Comparison of ENCODE assay signal across 17 mouse cellular contexts in genomic region chr9:71694223-71694622, GRCm38 (mm10).
DNase-seq lines count a peak whose midpoint lies in the region; ATAC-seq and TF ChIP-seq lines count a peak whose summit lies in the region.
"Had no signal": no experiment of that assay in that cellular context is flagged by ENCODE, and none has a peak within 500 bp of the region (broad histone marks: within the 10 kb centered on the region; RNA-seq: fewer than 3 reads in every experiment).

No protein-coding gene starts in this region.

- intact Hi-C loops in heart, postnatal 36 days (cut with DNase I), result no loop called here

- no peaks in the 10 kb centered on the region for H3K9me3 ChIP-seq in heart, embryonic 15.5 days (replicated peaks)
- no peaks in the 10 kb centered on the region for H3K9me3 ChIP-seq in liver, embryonic 11.5 days (ENCODE audit: control insufficient read depth, low read length)
- H3K9me3 ChIP-seq: limb, embryonic 15.5 days; lung, embryonic 15.5 days had no signal

- TF ChIP-seq CTCF in liver, adult 2 months (IDR thresholded peaks at IDR 0.05; ENCODE audit: low read depth, low read length), result no peak
- no peak for TF ChIP-seq CTCF in bone marrow macrophage, adult 2 months (IDR thresholded peaks at IDR 0.05; ENCODE audit: low read depth, low read length)

- no peaks in the 10 kb centered on the region for H3K36me3 ChIP-seq in heart, embryonic 15.5 days
- no peaks in the 10 kb centered on the region for H3K36me3 ChIP-seq in liver, adult 2 months (ENCODE audit: control insufficient read depth, insufficient read depth, low read length)
- no peaks in the 10 kb centered on the region for H3K36me3 ChIP-seq in liver, embryonic 11.5 days (ENCODE audit: control insufficient read depth, insufficient read depth, low read length)
- H3K36me3 ChIP-seq in macrophage (ENCODE audit: inconsistent target), result no peaks in the 10 kb centered on the region
- H3K36me3 ChIP-seq: limb, embryonic 15.5 days; lung, embryonic 15.5 days had no signal

- H3K27ac ChIP-seq in heart, embryonic 15.5 days, result peak overlapping the region; percentile 58
- no peak overlapping the region for H3K27ac ChIP-seq in liver, adult 2 months (replicated peaks; ENCODE audit: insufficient read depth, low read depth, low read length)
- no peak overlapping the region for H3K27ac ChIP-seq in liver, embryonic 11.5 days (ENCODE audit: low read depth, low read length)
- H3K27ac ChIP-seq in bone marrow macrophage, adult 2 months (ENCODE audit: insufficient read depth, low read depth, low read length), result peak overlapping the region; percentile 3; the same call in 1 of the 2 replicates
- H3K27ac ChIP-seq in macrophage, result peak overlapping the region; percentile 68
- H3K27ac ChIP-seq: limb, embryonic 15.5 days; lung, embryonic 15.5 days had no signal

- peak; percentile 69 for ATAC-seq in heart, embryonic 15.5 days (replicated peaks; ENCODE audit: insufficient number of reproducible peaks, insufficient read depth, low FRiP score, low read depth)
- ATAC-seq in liver, embryonic 11.5 days (replicated peaks; ENCODE audit: low FRiP score), result no peak
- ATAC-seq: activated CD4-positive, CD25-positive, alpha-beta regulatory T cell, adult 4 months; forebrain, embryonic 16.5 days; intestine, embryonic 16.5 days had no signal

- H3K9ac ChIP-seq in heart, embryonic 15.5 days, result no peak overlapping the region
- no peak overlapping the region for H3K9ac ChIP-seq in liver, adult 2 months (ENCODE audit: low read depth, low read length)
- H3K9ac ChIP-seq in liver, embryonic 11.5 days (ENCODE audit: low read depth, low read length), result no peak overlapping the region
- H3K9ac ChIP-seq: limb, embryonic 15.5 days; lung, embryonic 15.5 days had no signal

- no peak overlapping the region for H3K4me2 ChIP-seq in heart, embryonic 15.5 days
- no peak overlapping the region for H3K4me2 ChIP-seq in liver, embryonic 11.5 days
- H3K4me2 ChIP-seq: limb, embryonic 15.5 days; lung, embryonic 15.5 days had no signal

- peaks cover 13% of the 10 kb centered on the region for H3K79me2 ChIP-seq in liver, adult 2 months (ENCODE audit: control insufficient read depth, insufficient read depth, low read length)
- H3K79me2 ChIP-seq in macrophage (ENCODE audit: inconsistent target), result no peaks in the 10 kb centered on the region

- peaks cover 36% of the 10 kb centered on the region for H3K4me1 ChIP-seq in heart, embryonic 15.5 days (replicated peaks)
- H3K4me1 ChIP-seq in liver, adult 2 months (ENCODE audit: control insufficient read depth, insufficient read depth, low read length), result peaks cover 24% of the 10 kb centered on the region
- H3K4me1 ChIP-seq in liver, embryonic 11.5 days (replicated peaks; ENCODE audit: control insufficient read depth, insufficient read depth, low read length), result peaks cover 10% of the 10 kb centered on the region
- H3K4me1 ChIP-seq in bone marrow macrophage, adult 2 months (ENCODE audit: control insufficient read depth, insufficient read depth, low read length), result peaks cover 45% of the 10 kb centered on the region

- H3K27me3 ChIP-seq in heart, embryonic 15.5 days, result no peaks in the 10 kb centered on the region
- no peaks in the 10 kb centered on the region for H3K27me3 ChIP-seq in liver, adult 2 months (ENCODE audit: control insufficient read depth, insufficient read depth, low read length)
- peaks cover 2% of the 10 kb centered on the region; the same call in 1 of the 2 replicates for H3K27me3 ChIP-seq in liver, embryonic 11.5 days (replicated peaks; ENCODE audit: control insufficient read depth, insufficient read depth, low read length)
- H3K27me3 ChIP-seq: limb, embryonic 15.5 days; lung, embryonic 15.5 days had no signal

- WGBS in heart, embryonic 15.5 days, result 43% methylated on average over 4 of the region's 4 CpGs
- 28% methylated on average over 4 of the region's 4 CpGs for WGBS in liver, adult 2 months
- 20% methylated on average over 4 of the region's 4 CpGs for WGBS in liver, embryonic 11.5 days
- 7% methylated on average over 4 of the region's 4 CpGs for WGBS in macrophage (ENCODE audit: missing documents)

- DNase-seq in heart, postnatal 36 days, result no peak
- peak; percentile 39 for DNase-seq in liver, adult 2 months (ENCODE audit: extremely low read depth, low read depth, low spot score)
- no peak for DNase-seq in liver, embryonic 11.5 days (ENCODE audit: low spot score)
- DNase-seq in layer of hippocampus, adult 18-20 months (ENCODE audit: low spot score in 2 of 2), result no peak
- DNase-seq: adrenal gland, postnatal 25 days; cerebellum, postnatal 10 days; embryo, embryonic 11 days; thymus, postnatal 14 days had no signal

- TF ChIP-seq POLR2A in liver, adult 2 months (IDR thresholded peaks at IDR 0.05; ENCODE audit: extremely low read depth, insufficient read depth, low read length), result no peak
- TF ChIP-seq POLR2A in bone marrow macrophage, adult 2 months (IDR thresholded peaks at IDR 0.05; ENCODE audit: borderline replicate concordance, low read depth, low read length), result no peak

- H3K4me3 ChIP-seq in heart, embryonic 15.5 days, result no peak overlapping the region
- no peak overlapping the region for H3K4me3 ChIP-seq in liver, adult 2 months (ENCODE audit: insufficient read depth, low read depth, low read length)
- H3K4me3 ChIP-seq in liver, embryonic 11.5 days (ENCODE audit: low read depth, low read length), result no peak overlapping the region
- no peak overlapping the region for H3K4me3 ChIP-seq in bone marrow macrophage, adult 2 months (ENCODE audit: insufficient read depth, low read length)
- H3K4me3 ChIP-seq in macrophage (ENCODE audit: inconsistent target), result no peak overlapping the region
- H3K4me3 ChIP-seq: erythroblast, embryonic 14.5 days; limb, embryonic 15.5 days; lung, embryonic 15.5 days had no signal

Comparison
In these comparisons a context has a peak if more than half of its experiments do, and no peak if none do; other contexts are left out.
1. H3K27ac ChIP-seq: peak in heart, embryonic 15.5 days (single experiment), bone marrow macrophage, adult 2 months (single experiment) and macrophage (single experiment); none in liver, adult 2 months (single experiment) and liver, embryonic 11.5 days (single experiment).